ENCODE assay signal across 17 mouse cellular contexts in the genomic region with DNA sequence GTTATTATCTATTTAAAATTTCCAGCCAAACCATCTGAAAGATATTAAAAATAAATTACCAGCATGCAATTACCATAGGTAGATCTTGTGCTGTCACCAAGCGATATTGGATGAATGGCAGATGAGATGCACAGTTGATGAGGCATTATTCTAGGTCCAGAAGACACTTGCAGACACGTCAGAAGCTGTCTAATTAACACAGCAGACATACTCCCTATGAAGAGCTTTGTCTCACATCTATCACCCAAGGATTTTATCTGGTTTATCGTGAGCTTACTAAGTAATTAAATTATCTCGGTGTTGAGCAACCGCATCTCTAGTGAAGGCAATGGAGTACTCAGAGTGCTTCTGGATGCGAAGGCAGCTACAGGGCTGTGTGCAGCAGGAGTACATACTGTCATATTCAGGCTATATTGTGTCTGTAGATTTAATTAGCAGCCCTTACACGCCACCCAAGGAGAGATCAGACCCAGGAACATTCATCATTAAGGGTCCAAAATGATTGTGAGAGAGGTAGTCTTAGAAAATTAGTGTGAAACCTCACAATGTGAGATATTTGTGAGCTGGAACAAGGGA.
"Had no signal": no experiment of that assay in that cellular context is flagged by ENCODE, and none has a peak within 500 bp of the region (broad histone marks: within the 10 kb centered on the region; RNA-seq: fewer than 3 reads in every experiment).

No protein-coding gene starts in this region.

- H3K4me3 ChIP-seq: layer of hippocampus, adult 2 months; limb, embryonic 13.5 days; midbrain, embryonic 12.5 days; myocyte; neural tube, embryonic 15.5 days had no signal

- H3K4me2 ChIP-seq: limb, embryonic 13.5 days; midbrain, embryonic 12.5 days; neural tube, embryonic 15.5 days had no signal

- H3K27ac ChIP-seq: layer of hippocampus, adult 2 months; limb, embryonic 13.5 days; liver, embryonic 14.5 days; midbrain, embryonic 12.5 days; neural tube, embryonic 15.5 days had no signal

- H3K4me1 ChIP-seq: limb, embryonic 13.5 days; midbrain, embryonic 12.5 days; neural tube, embryonic 15.5 days had no signal

- H3K36me3 ChIP-seq: limb, embryonic 13.5 days; midbrain, embryonic 12.5 days; neural tube, embryonic 15.5 days had no signal

- H3K9me3 ChIP-seq: limb, embryonic 13.5 days; midbrain, embryonic 12.5 days; neural tube, embryonic 15.5 days had no signal

- DNase-seq: kidney, adult 18-20 months; kidney, postnatal 10 days; kidney, postnatal 4 days; left cerebral cortex, postnatal 4 days; lung, adult 2 months; lung, postnatal 36 days; right cerebral cortex, postnatal 4 days; spleen, adult 18-20 months; thymus, adult 2 months; thymus, postnatal 25 days had no signal

- H3K9ac ChIP-seq: limb, embryonic 13.5 days; liver, embryonic 14.5 days; midbrain, embryonic 12.5 days; neural tube, embryonic 15.5 days had no signal

- ATAC-seq: lung, postnatal 0 days had no signal

- H3K27me3 ChIP-seq: limb, embryonic 13.5 days; midbrain, embryonic 12.5 days; neural tube, embryonic 15.5 days had no signal
